Comparison of ENCODE assay signal across 8 mouse cellular contexts in genomic region chr16:44724083-44724787, GRCm38 (mm10). TPM values are rescaled to one million over a fixed set of nuclear protein-coding genes. Genes with fewer than 3 reads are reported as not detected.
A peak's percentile ranks its signal among the peaks of the same experiment; 100 is the strongest.
DNase-seq lines count a peak whose midpoint lies in the region; ATAC-seq lines count a peak whose summit lies in the region.

Gene Nepro, plus strand, starts transcription at chr16:44724301.

- peak within 1 kb of the TSS; percentile 93 for H3K4me3 ChIP-seq in forebrain, embryonic 10.5 days
- peak within 1 kb of the TSS; percentile 92 for H3K4me3 ChIP-seq in heart, embryonic 15.5 days
- peak within 1 kb of the TSS; percentile 97 for H3K4me3 ChIP-seq in liver, embryonic 15.5 days (replicated peaks)
- peak within 1 kb of the TSS; percentile 79 for H3K4me3 ChIP-seq in neural tube, embryonic 12.5 days

- DNase-seq in c-Kit-negative CD71-positive TER-119-positive erythroid progenitor cells, embryonic 14.5 days (ENCODE audit: low read depth, low spot score) = peak; percentile 85
- peak; percentile 96 for DNase-seq in forebrain, embryonic 10.5 days (ENCODE audit: extremely low spot score, low spot score)
- peak; percentile 92 to 97 for DNase-seq in kidney, postnatal 25 days
- DNase-seq in telencephalon, adult 2 months (ENCODE audit: low read depth, low spot score) = peak; percentile 86

- peaks cover 34% of the 10 kb centered on the region for H3K36me3 ChIP-seq in forebrain, embryonic 10.5 days (replicated peaks)
- 0 out of 2 replicates have a peak, but pooled peaks cover 4% of the 10 kb centered on the region for H3K36me3 ChIP-seq in heart, embryonic 15.5 days
- peaks cover 11% of the 10 kb centered on the region for H3K36me3 ChIP-seq in liver, embryonic 15.5 days (replicated peaks)
- H3K36me3 ChIP-seq in neural tube, embryonic 12.5 days = peaks cover 12% of the 10 kb centered on the region

- H3K27ac ChIP-seq in forebrain, embryonic 10.5 days = peak within 1 kb of the TSS; percentile 99
- peak within 1 kb of the TSS; percentile 94 for H3K27ac ChIP-seq in heart, embryonic 15.5 days
- peak within 1 kb of the TSS; percentile 88 for H3K27ac ChIP-seq in liver, embryonic 15.5 days (replicated peaks)
- H3K27ac ChIP-seq in neural tube, embryonic 12.5 days = peak within 1 kb of the TSS; percentile 79

- WGBS in forebrain, embryonic 10.5 days = under 1% methylated on average over 64 of the region's 64 CpGs
- WGBS in heart, embryonic 15.5 days = under 1% methylated on average over 62 of the region's 64 CpGs
- under 1% methylated on average over 64 of the region's 64 CpGs for WGBS in liver, embryonic 15.5 days (ENCODE audit: insufficient replicate concordance)
- WGBS in neural tube, embryonic 12.5 days = under 1% methylated on average over 63 of the region's 64 CpGs

- H3K4me2 ChIP-seq in heart, embryonic 15.5 days = peak within 1 kb of the TSS; percentile 81
- peak within 1 kb of the TSS; percentile 90 for H3K4me2 ChIP-seq in liver, embryonic 15.5 days
- peak within 1 kb of the TSS; percentile 67 for H3K4me2 ChIP-seq in neural tube, embryonic 12.5 days (replicated peaks)

- ATAC-seq in CD4-positive, CD25-positive, alpha-beta regulatory T cell, adult 4 months = peak; percentile 77
- peak; percentile 98 for ATAC-seq in heart, embryonic 15.5 days (replicated peaks; ENCODE audit: insufficient number of reproducible peaks, insufficient read depth, low FRiP score, low read depth)
- peak; percentile 99 for ATAC-seq in liver, embryonic 15.5 days (ENCODE audit: insufficient read depth)
- peak; percentile 98 for ATAC-seq in neural tube, embryonic 12.5 days (ENCODE audit: low FRiP score, low read depth)

- H3K9me3 ChIP-seq in forebrain, embryonic 10.5 days = no peaks in the 10 kb centered on the region
- no peaks in the 10 kb centered on the region for H3K9me3 ChIP-seq in heart, embryonic 15.5 days (replicated peaks)
- H3K9me3 ChIP-seq in liver, embryonic 15.5 days (replicated peaks) = no peaks in the 10 kb centered on the region
- no peaks in the 10 kb centered on the region for H3K9me3 ChIP-seq in neural tube, embryonic 12.5 days

- H3K9ac ChIP-seq in heart, embryonic 15.5 days = peak within 1 kb of the TSS; percentile 85
- peak within 1 kb of the TSS; percentile 83 for H3K9ac ChIP-seq in liver, embryonic 15.5 days
- peak within 1 kb of the TSS; percentile 85 for H3K9ac ChIP-seq in neural tube, embryonic 12.5 days

- H3K27me3 ChIP-seq in forebrain, embryonic 10.5 days (ENCODE audit: poor library complexity, severe bottlenecking) = no peaks in the 10 kb centered on the region
- H3K27me3 ChIP-seq in heart, embryonic 15.5 days = no peaks in the 10 kb centered on the region
- H3K27me3 ChIP-seq in liver, embryonic 15.5 days = no peaks in the 10 kb centered on the region
- H3K27me3 ChIP-seq in neural tube, embryonic 12.5 days (replicated peaks) = no peaks in the 10 kb centered on the region

- peaks cover 25% of the 10 kb centered on the region for H3K4me1 ChIP-seq in forebrain, embryonic 10.5 days
- H3K4me1 ChIP-seq in heart, embryonic 15.5 days (replicated peaks) = peaks cover 21% of the 10 kb centered on the region
- H3K4me1 ChIP-seq in liver, embryonic 15.5 days (replicated peaks) = peaks cover 42% of the 10 kb centered on the region
- H3K4me1 ChIP-seq in neural tube, embryonic 12.5 days = peaks cover 15% of the 10 kb centered on the region; the same call in 1 of the 2 replicates

RNA-seq across cellular contexts. Expression of gene Nepro, which starts in this region (rescaled TPM):
- 10 to 100 TPM in 1 of 2 experiments, 1 to 10 TPM in 1; 7.5 to 10.1 TPM for polyA plus RNA-seq in CD4-positive, CD25-positive, alpha-beta regulatory T cell, adult 4 months (2017; shearing (Covaris generic))
- polyA plus RNA-seq in forebrain, embryonic 10.5 days (2016; fragmentation: Nextera tagmentation; extraction: Ambion mirVana) = 15.4 and 17.1 TPM in 2 replicates
- polyA plus RNA-seq in heart, embryonic 15.5 days (2015; fragmentation: Nextera tagmentation; extraction: Ambion mirVana) = 3.7 and 4.5 TPM in 2 replicates
- polyA plus RNA-seq in liver, embryonic 15.5 days (2015; fragmentation: Nextera tagmentation; extraction: Ambion mirVana) = 2.1 TPM in 2 replicates
- 8.9 and 9.3 TPM in 2 replicates for polyA plus RNA-seq in neural tube, embryonic 12.5 days (2016; fragmentation: Nextera tagmentation; extraction: Ambion mirVana)

Comparison
In these comparisons a context has a peak if more than half of its experiments do, and no peak if none do; other contexts are left out.
1. Peak in every context shown above with its lines: DNase-seq, ATAC-seq, H3K4me3 ChIP-seq and H3K27ac ChIP-seq.